Mouse (Mus musculus) intestine, postnatal 0 days (tissue): Measurements from ENCODE around the gene Prm2. TPM values are rescaled to one million over a fixed set of nuclear protein-coding genes. Genes with fewer than 3 reads are reported as not detected.
A peak's percentile ranks its signal among the peaks of the same experiment; 100 is the strongest.

ENCODE experiments used
- ATAC-seq: fragments of 200-750 bp; cut with Nextera tagmentation; 2 replicates; pipeline ENCODE4 v1.8.0; 2017; ENCODE audit warnings: mild to moderate bottlenecking, moderate TSS enrichment, moderate library complexity
- H3K27ac ChIP-seq: fragments of 300-500 bp; sonication (generic); 2 replicates; pipeline ENCODE4 v1.5.1; 2014; ENCODE audit warnings: mild to moderate bottlenecking, low read depth, low read length, moderate library complexity
- H3K27me3 ChIP-seq: fragments of 300-500 bp; sonication (generic); replicated peaks from 2 replicates; pipeline ENCODE4 v1.6.1; 2014; ENCODE audit warnings: low read length, mixed read lengths; ENCODE audit not compliant: control insufficient read depth, insufficient read depth
- H3K36me3 ChIP-seq: fragments of 300-500 bp; sonication (generic); 2 replicates; pipeline ENCODE4 v1.6.1; 2014; ENCODE audit warnings: mild to moderate bottlenecking, moderate library complexity; ENCODE audit not compliant: control insufficient read depth, insufficient read depth
- H3K4me1 ChIP-seq: fragments of 300-500 bp; sonication (generic); replicated peaks from 2 replicates; pipeline ENCODE4 v1.6.1; 2014; ENCODE audit warnings: antibody characterized with exemption, low read length, mixed read lengths; ENCODE audit not compliant: control insufficient read depth, insufficient read depth
- H3K4me2 ChIP-seq: fragments of 300-500 bp; sonication (generic); replicated peaks from 2 replicates; pipeline ENCODE4 v1.6.1; 2014; ENCODE audit warnings: low read depth, mild to moderate bottlenecking, moderate library complexity
- H3K4me3 ChIP-seq: fragments of 300-500 bp; sonication (generic); 2 replicates; pipeline ENCODE4 v1.5.1; 2014; ENCODE audit warnings: low read depth, low read length
- H3K9ac ChIP-seq: fragments of 300-500 bp; sonication (generic); 2 replicates; pipeline ENCODE4 v1.6.1; 2014; ENCODE audit warnings: mild to moderate bottlenecking, low read depth, low read length
- H3K9me3 ChIP-seq: fragments of 300-500 bp; sonication (generic); 2 replicates; pipeline ENCODE4 v1.6.1; 2016; ENCODE audit warnings: mixed run types; ENCODE audit not compliant: control insufficient read depth
- CTCF ChIP-seq: sonication (generic); IDR thresholded peaks from 2 replicates; pipeline ENCODE4 v1.5.1; 2016; ENCODE audit warnings: low read depth, mild to moderate bottlenecking, control low read depth, antibody characterized with exemption, moderate library complexity
- WGBS: fragments of 180-500 bp; shearing (Covaris S2); extraction: QIAGEN DNeasy Blood & Tissue Kit; methylation state at CpG from one replicate; pipeline ENCODE4 v1.1.7; 2014; 5-methylcytosine and 5-hydroxymethylcytosine counted together
- polyA plus RNA-seq: library from polyadenylated mRNA; unstranded; fragments of >200 nt; fragmentation: Nextera tagmentation; extraction: Ambion mirVana; gene quantifications from 2 replicates; pipeline ENCODE4 v1.2.1, GENCODE M21; 2015

Gene Prm2
- polyA plus RNA-seq, 1 experiment from 2014 or later: not detected

DNA sequence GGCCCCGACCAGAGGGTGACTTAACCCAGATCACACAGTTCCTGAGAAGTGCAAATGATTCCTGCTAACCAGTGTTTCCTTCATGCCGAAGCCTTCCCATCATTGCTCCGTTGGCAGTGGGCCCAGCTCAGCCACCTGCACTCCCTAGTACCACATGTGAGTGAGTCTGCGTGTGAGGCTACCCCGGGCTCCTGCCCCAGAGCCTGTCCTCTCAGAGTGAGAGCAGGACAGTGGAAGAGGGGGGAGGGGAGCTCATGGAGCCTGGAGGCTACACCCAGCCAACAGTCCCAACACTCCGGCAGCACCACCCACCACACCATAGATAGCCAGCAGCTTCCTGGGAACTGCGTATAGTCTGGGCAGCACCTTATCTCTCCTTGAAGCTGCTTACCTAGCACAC lies 46.1 kb downstream of the Prm2 start:
- Histone ChIP-seq H3K27ac (no peak overlapping the region), H3K27me3 (no peaks in the 10 kb centered on the region), H3K9ac (no peak overlapping the region), H3K4me1 (0 out of 2 replicates have a peak, but pooled peaks cover 4% of the 10 kb centered on the region), H3K4me2 (no peak overlapping the region), H3K9me3 (no peaks in the 10 kb centered on the region), H3K36me3 (no peaks in the 10 kb centered on the region), H3K4me3 (no peak overlapping the region)
- ATAC-seq: 0 out of 2 replicates have a peak, but pooled peaks have one; percentile 11
- WGBS: 24% methylated on average over 7 of the region's 7 CpGs
- no peak for TF ChIP-seq CTCF

DNA sequence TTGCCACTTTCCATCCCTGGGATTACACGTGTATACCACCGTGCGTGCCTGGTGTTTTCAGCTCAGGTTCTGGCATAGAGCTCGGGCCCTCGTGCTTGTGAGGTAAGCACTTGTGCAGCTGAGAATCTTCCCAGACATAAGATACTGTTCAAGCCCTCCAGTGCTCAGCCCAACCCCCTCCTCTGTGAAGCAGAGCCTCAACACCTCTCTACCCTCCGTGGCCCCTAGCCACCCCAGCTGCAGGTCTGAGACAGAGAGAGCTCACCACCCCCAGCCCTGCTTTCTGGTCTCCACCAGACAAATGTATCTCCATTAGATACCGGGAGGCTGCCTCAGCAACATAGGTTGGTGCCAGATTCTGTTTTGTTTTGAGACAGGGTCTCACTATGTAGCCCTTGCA lies 46.7 kb downstream of the Prm2 start:
- H3K4me1 ChIP-seq: 0 out of 2 replicates have a peak, but pooled peaks cover 4% of the 10 kb centered on the region
- no peak for TF ChIP-seq CTCF
- H3K4me3 ChIP-seq: no peak overlapping the region
- no peaks in the 10 kb centered on the region for H3K27me3 ChIP-seq
- H3K4me2 ChIP-seq: no peak overlapping the region
- WGBS: 31% methylated on average over 7 of the region's 7 CpGs
- H3K9me3 ChIP-seq: no peaks in the 10 kb centered on the region
- H3K9ac ChIP-seq: no peak overlapping the region
- H3K27ac ChIP-seq: no peak overlapping the region
- no peaks in the 10 kb centered on the region for H3K36me3 ChIP-seq
- ATAC-seq: no peak

Other genes starting within 250 kb of the Prm2 start
- 3.8 and 4.0 TPM in 2 replicates for gene Socs1, start 10.6 kb downstream of the Prm2 start, polyA plus RNA-seq
- not detected in 2 replicates for gene Tnp2, start 7.5 kb downstream of the Prm2 start, polyA plus RNA-seq
- not detected in 2 replicates for gene Prm3, start 5.2 kb downstream of the Prm2 start, polyA plus RNA-seq
- gene Prm1, start 9.7 kb upstream of the Prm2 start, polyA plus RNA-seq: not detected in 2 replicates
- not detected in 2 replicates for gene Gm11172, start 16.8 kb upstream of the Prm2 start, polyA plus RNA-seq
- gene Rmi2, start 38.9 kb upstream of the Prm2 start, polyA plus RNA-seq: 0.53 and 0.88 TPM in 2 replicates